Mouse (Mus musculus) stomach, postnatal 0 days (tissue): ENCODE measurements at regions not wholly inside any gene's neighbourhood (a gene's known extent, or its start where the extent isn't known, plus 50 kb on each side); places are given as distances from the start of the nearest gene placed in this dataset.

Experiments
- ATAC-seq: fragments of 200-750 bp; cut with Nextera tagmentation; 2 replicates; pipeline ENCODE4 v1.8.0; 2017; ENCODE audit not compliant: low FRiP score, low TSS enrichment
- DNase-seq: peaks from one replicate; pipeline ENCODE4 v3.0.0-alpha.2; 2016; ENCODE audit warnings: low spot score
- H3K27ac ChIP-seq: fragments of 300-500 bp; sonication (generic); replicated peaks from 2 replicates; pipeline ENCODE4 v1.5.1; 2014; ENCODE audit warnings: mild to moderate bottlenecking, control low read depth
- H3K27me3 ChIP-seq: fragments of 300-500 bp; sonication (generic); 2 replicates; pipeline ENCODE4 v1.6.1; 2014; ENCODE audit warnings: low read length; ENCODE audit not compliant: control insufficient read depth, insufficient read depth
- H3K36me3 ChIP-seq: fragments of 300-500 bp; sonication (generic); 2 replicates; pipeline ENCODE4 v1.6.1; 2014; ENCODE audit warnings: low read length, mixed read lengths; ENCODE audit not compliant: control insufficient read depth, insufficient read depth
- H3K4me1 ChIP-seq: fragments of 300-500 bp; sonication (generic); replicated peaks from 2 replicates; pipeline ENCODE4 v1.6.1; 2014; ENCODE audit warnings: antibody characterized with exemption; ENCODE audit not compliant: control insufficient read depth, insufficient read depth
- H3K4me2 ChIP-seq: fragments of 300-500 bp; sonication (generic); replicated peaks from 2 replicates; pipeline ENCODE4 v1.6.1; 2014; ENCODE audit warnings: low read depth, mild to moderate bottlenecking, control low read depth, moderate library complexity
- H3K4me3 ChIP-seq: fragments of 300-500 bp; sonication (generic); 2 replicates; pipeline ENCODE4 v1.5.1; 2014; ENCODE audit warnings: low read depth, low read length, control low read depth
- H3K9ac ChIP-seq: fragments of 300-500 bp; sonication (generic); 2 replicates; pipeline ENCODE4 v1.6.1; 2014; ENCODE audit warnings: mild to moderate bottlenecking, low read length, control low read depth, mixed read lengths
- H3K9me3 ChIP-seq: fragments of 300-500 bp; sonication (generic); 2 replicates; pipeline ENCODE4 v1.6.1; 2016; ENCODE audit warnings: low read length; ENCODE audit not compliant: control insufficient read depth
- CTCF ChIP-seq: IDR thresholded peaks from 2 replicates; pipeline ENCODE4 v1.5.1; 2016; ENCODE audit warnings: antibody characterized with exemption, low read depth, mild to moderate bottlenecking, moderate library complexity
- EP300 ChIP-seq: optimal IDR thresholded peaks from 2 replicates; pipeline ENCODE3; 2016; ENCODE audit warnings: antibody characterized with exemption
- WGBS: fragments of 180-500 bp; shearing (Covaris S2); extraction: QIAGEN DNeasy Blood & Tissue Kit; methylation state at CpG from one replicate; pipeline ENCODE4 v1.1.7; 2014; 5-methylcytosine and 5-hydroxymethylcytosine counted together

- TF ChIP-seq CTCF (no peak), EP300 (no peak)
- H3K4me2 ChIP-seq, result no peak overlapping the region
- WGBS, result 80% methylated on average over 1 of the region's 1 CpGs
- no peak overlapping the region for H3K4me3 ChIP-seq
- H3K27me3 ChIP-seq, result no peaks in the 10 kb centered on the region
- ATAC-seq, result no peak
- H3K9me3 ChIP-seq, result no peaks in the 10 kb centered on the region
- DNase-seq, result no peak
- no peaks in the 10 kb centered on the region for H3K4me1 ChIP-seq
- H3K9ac ChIP-seq, result no peak overlapping the region
- H3K36me3 ChIP-seq, result no peaks in the 10 kb centered on the region
- H3K27ac ChIP-seq, result no peak overlapping the region
These were observed 444.8 kb downstream of the Tox3 start for GRCm38 (mm10) chr8:89903346-89903745.

DNA sequence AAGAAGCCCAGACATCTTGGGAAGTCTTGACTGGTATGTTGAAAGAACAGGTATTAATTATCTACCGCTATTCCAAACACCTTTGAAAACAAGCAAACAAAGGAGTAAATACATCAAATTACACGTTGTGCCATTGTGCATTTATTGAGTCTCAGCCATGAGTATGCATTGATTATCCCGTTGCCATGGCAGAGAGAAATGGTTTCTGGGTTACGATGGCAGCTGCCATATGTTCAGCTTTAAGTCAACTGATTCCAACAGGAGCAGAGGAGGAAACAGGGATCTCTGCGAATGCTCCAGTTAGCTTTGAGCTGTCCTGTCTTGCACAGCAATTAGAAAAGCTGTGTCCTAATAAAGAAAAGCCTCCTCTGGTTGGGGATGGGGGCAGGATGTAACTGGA is 475.4 kb downstream of the Tox3 start:
- ATAC-seq (no peak), DNase-seq (no peak)
- WGBS, result 70% methylated on average over 5 of the region's 5 CpGs
- Histone ChIP-seq H3K27ac (no peak overlapping the region), H3K4me2 (no peak overlapping the region), H3K9me3 (no peaks in the 10 kb centered on the region), H3K27me3 (no peaks in the 10 kb centered on the region), H3K36me3 (no peaks in the 10 kb centered on the region), H3K9ac (no peak overlapping the region), H3K4me1 (no peaks in the 10 kb centered on the region), H3K4me3 (no peak overlapping the region)
- TF ChIP-seq CTCF (no peak), EP300 (no peak)

GRCm38 (mm10) chr8:89871966-89872365 is 476.2 kb downstream of the Tox3 start:
- TF ChIP-seq CTCF, result no peak
- no peak for TF ChIP-seq EP300
- 75% methylated on average over 5 of the region's 5 CpGs for WGBS
- no peak overlapping the region for H3K4me3 ChIP-seq
- no peaks in the 10 kb centered on the region for H3K9me3 ChIP-seq
- no peak overlapping the region for H3K4me2 ChIP-seq
- H3K27ac ChIP-seq, result no peak overlapping the region
- no peaks in the 10 kb centered on the region for H3K27me3 ChIP-seq
- no peak for DNase-seq
- H3K36me3 ChIP-seq, result no peaks in the 10 kb centered on the region
- H3K4me1 ChIP-seq, result no peaks in the 10 kb centered on the region
- no peak for ATAC-seq
- no peak overlapping the region for H3K9ac ChIP-seq

DNA sequence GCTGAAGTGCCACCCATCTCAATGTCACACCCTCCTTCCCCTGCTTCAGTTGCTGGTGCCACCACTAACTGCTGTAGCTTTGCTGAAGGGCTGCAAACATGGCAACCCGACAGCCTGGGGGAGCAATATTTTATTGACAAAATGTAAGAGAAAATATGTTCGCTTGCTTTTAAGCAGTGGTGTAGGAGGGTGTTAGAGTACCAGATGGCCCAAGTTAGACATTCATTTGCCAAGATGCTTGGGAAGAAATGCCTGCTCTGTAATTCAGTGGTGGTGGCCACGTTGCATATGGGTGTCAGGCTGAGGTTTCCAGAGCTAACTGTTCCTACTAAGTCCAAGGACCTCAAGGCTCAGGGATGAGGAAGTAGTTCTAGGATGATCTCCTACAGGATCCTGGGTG is 488.3 kb downstream of the Tox3 start:
- H3K4me3 ChIP-seq, result no peak overlapping the region
- no peaks in the 10 kb centered on the region for H3K36me3 ChIP-seq
- no peak overlapping the region for H3K9ac ChIP-seq
- no peaks in the 10 kb centered on the region for H3K27me3 ChIP-seq
- H3K4me1 ChIP-seq, result no peaks in the 10 kb centered on the region
- TF ChIP-seq CTCF (no peak), EP300 (no peak)
- H3K4me2 ChIP-seq, result no peak overlapping the region
- H3K27ac ChIP-seq, result no peak overlapping the region
- DNase-seq (no peak), ATAC-seq (no peak)
- no peaks in the 10 kb centered on the region for H3K9me3 ChIP-seq
- 85% methylated on average over 3 of the region's 3 CpGs for WGBS

GRCm38 (mm10) chr8:89858706-89859385 is 489.3 kb downstream of the Tox3 start:
- TF ChIP-seq EP300 (no peak), CTCF (no peak)
- WGBS, result 71% methylated on average over 7 of the region's 7 CpGs
- Histone ChIP-seq H3K4me3 (no peak overlapping the region), H3K9ac (no peak overlapping the region), H3K4me1 (no peaks in the 10 kb centered on the region), H3K27ac (no peak overlapping the region), H3K4me2 (no peak overlapping the region), H3K9me3 (no peaks in the 10 kb centered on the region), H3K36me3 (no peaks in the 10 kb centered on the region), H3K27me3 (no peaks in the 10 kb centered on the region)
- ATAC-seq (no peak), DNase-seq (no peak)

DNA sequence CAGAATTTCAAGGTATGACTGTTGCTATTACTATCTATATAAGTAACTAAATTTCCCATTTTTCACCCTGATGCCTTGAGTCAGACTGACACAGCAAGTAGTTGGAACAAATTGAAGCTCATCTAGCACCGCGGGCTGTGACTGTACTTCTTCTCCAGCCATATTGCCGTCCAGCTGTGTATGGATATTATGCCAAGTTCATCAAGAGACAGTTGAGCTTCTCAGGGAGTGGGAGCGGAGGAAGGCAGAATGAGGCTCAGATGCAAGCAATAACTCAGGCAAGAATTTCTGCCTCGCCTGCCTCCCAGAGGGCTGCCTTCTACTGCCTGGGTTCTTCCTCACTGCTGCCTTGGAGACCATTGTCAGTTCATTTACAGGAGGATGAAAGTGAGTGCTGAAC is 492.6 kb downstream of the Tox3 start:
- 71% methylated on average over 5 of the region's 5 CpGs for WGBS

More for the DNA sequence above, 492.6 kb downstream of the Tox3 start:
- Histone ChIP-seq H3K9me3 (no peaks in the 10 kb centered on the region), H3K36me3 (no peaks in the 10 kb centered on the region), H3K27me3 (no peaks in the 10 kb centered on the region), H3K27ac (no peak overlapping the region), H3K4me3 (no peak overlapping the region), H3K9ac (no peak overlapping the region), H3K4me2 (no peak overlapping the region), H3K4me1 (no peaks in the 10 kb centered on the region)
- no peak for TF ChIP-seq EP300
- TF ChIP-seq CTCF, result no peak
- ATAC-seq (no peak), DNase-seq (no peak)
